In genomic region chr15:86067941-86068495, GRCm38 (mm10) we compare ENCODE assay signal across 10 mouse cellular contexts. TPM values are rescaled to one million over a fixed set of nuclear protein-coding genes. Genes with fewer than 3 reads are reported as not detected.
DNase-seq lines count a peak whose midpoint lies in the region; ATAC-seq and TF ChIP-seq lines count a peak whose summit lies in the region.
"Had no signal": no experiment of that assay in that cellular context is flagged by ENCODE, and none has a peak within 500 bp of the region (broad histone marks: within the 10 kb centered on the region; RNA-seq: fewer than 3 reads in every experiment).

No protein-coding gene starts in this region.

- no peak overlapping the region for H3K9ac ChIP-seq in hindbrain, embryonic 13.5 days
- no peak overlapping the region for H3K9ac ChIP-seq in hindbrain, embryonic 11.5 days (ENCODE audit: low read depth, low read length)

- no peak for TF ChIP-seq POLR2A in spleen, adult 2 months (IDR thresholded peaks at IDR 0.05; ENCODE audit: low read depth, low read length)

- peaks cover 5% of the 10 kb centered on the region; the same call in 1 of the 2 replicates for H3K36me3 ChIP-seq in hindbrain, embryonic 13.5 days
- H3K36me3 ChIP-seq in hindbrain, embryonic 11.5 days (ENCODE audit: control insufficient read depth, insufficient read depth, low read length): no peaks in the 10 kb centered on the region
- no peaks in the 10 kb centered on the region for H3K36me3 ChIP-seq in spleen, adult 2 months (ENCODE audit: control insufficient read depth, insufficient read depth, low read length)

- 91% methylated on average over 4 of the region's 4 CpGs for WGBS in hindbrain, embryonic 13.5 days
- WGBS in hindbrain, embryonic 11.5 days: 89% methylated on average over 4 of the region's 4 CpGs
- WGBS in spleen, adult 2 months: 74% methylated on average over 4 of the region's 4 CpGs

- ATAC-seq in cerebellum, adult (ENCODE audit: insufficient number of reproducible peaks, low FRiP score, low TSS enrichment): no peak
- no peak for ATAC-seq in hindbrain, embryonic 13.5 days (ENCODE audit: low FRiP score)
- ATAC-seq in hindbrain, embryonic 11.5 days (ENCODE audit: low FRiP score): no peak

- TF ChIP-seq CTCF in spleen, adult 2 months (IDR thresholded peaks at IDR 0.05; ENCODE audit: extremely low read depth, insufficient read depth, insufficient read length, insufficient replicate concordance): no peak

- no peaks in the 10 kb centered on the region for H3K27me3 ChIP-seq in hindbrain, embryonic 13.5 days
- no peaks in the 10 kb centered on the region for H3K27me3 ChIP-seq in hindbrain, embryonic 11.5 days (ENCODE audit: control insufficient read depth, insufficient read depth, low read length)
- H3K27me3 ChIP-seq in spleen, adult 2 months (ENCODE audit: control insufficient read depth, insufficient read depth, low read length): no peaks in the 10 kb centered on the region

- DNase-seq in cerebellum, adult 9-11 months: peak; percentile 53
- no peak for DNase-seq in hindbrain, embryonic 11.5 days (ENCODE audit: low spot score)
- DNase-seq in spleen, adult 2 months (ENCODE audit: low read depth in 1 of 2, low spot score in 2 of 2): no peak
- no peak for DNase-seq in spleen, postnatal 36 days (ENCODE audit: low spot score in 2 of 2)
- DNase-seq in right cerebral cortex, postnatal 10 days (ENCODE audit: low spot score in 2 of 2): no peak
- no peak for DNase-seq in frontal cortex, adult 2 months (ENCODE audit: extremely low spot score in 1 of 2, low spot score in 1 of 2)
- DNase-seq: cerebellum, adult 18-20 months had no signal

- H3K9me3 ChIP-seq in hindbrain, embryonic 13.5 days: no peaks in the 10 kb centered on the region
- H3K9me3 ChIP-seq in hindbrain, embryonic 11.5 days (ENCODE audit: control insufficient read depth, low read length): no peaks in the 10 kb centered on the region

- H3K27ac ChIP-seq in hindbrain, embryonic 13.5 days: 0 out of 2 replicates have a peak overlapping the region, but pooled peaks have one; percentile 8
- H3K27ac ChIP-seq in hindbrain, embryonic 11.5 days (ENCODE audit: low read depth, low read length): no peak overlapping the region
- peak overlapping the region; percentile 89 for H3K27ac ChIP-seq in spleen, adult 2 months (ENCODE audit: insufficient read depth, low read length)
- H3K27ac ChIP-seq: gastrocnemius, adult 2 months had no signal

- H3K4me1 ChIP-seq in hindbrain, embryonic 13.5 days (replicated peaks): peaks cover 72% of the 10 kb centered on the region
- peaks cover 2% of the 10 kb centered on the region for H3K4me1 ChIP-seq in hindbrain, embryonic 11.5 days (replicated peaks; ENCODE audit: control insufficient read depth, insufficient read depth, low read length)
- peaks cover 76% of the 10 kb centered on the region for H3K4me1 ChIP-seq in spleen, adult 2 months (ENCODE audit: control insufficient read depth, insufficient read depth, insufficient read length)

- no peak overlapping the region for H3K4me2 ChIP-seq in hindbrain, embryonic 13.5 days
- no peak overlapping the region for H3K4me2 ChIP-seq in hindbrain, embryonic 11.5 days (replicated peaks; ENCODE audit: low read depth, low read length)

- H3K4me3 ChIP-seq in hindbrain, embryonic 13.5 days: no peak overlapping the region
- no peak overlapping the region for H3K4me3 ChIP-seq in hindbrain, embryonic 11.5 days (ENCODE audit: low read depth, low read length)
- peak overlapping the region; percentile 33; the same call in 1 of the 2 replicates for H3K4me3 ChIP-seq in spleen, adult 2 months (ENCODE audit: extremely low read depth, insufficient read depth, insufficient read length)
- H3K4me3 ChIP-seq: gastrocnemius, adult 2 months had no signal

RNA-seq across cellular contexts. Expression of gene Gramd4, which starts 10.5 kb away (rescaled TPM):
- polyA plus RNA-seq in hindbrain, embryonic 13.5 days (2015; fragmentation: Nextera tagmentation; extraction: Ambion mirVana): 33.9 and 36.4 TPM in 2 replicates
- polyA plus RNA-seq in hindbrain, embryonic 11.5 days (2014; fragmentation: Nextera tagmentation; extraction: Ambion mirVana): 8.7 and 10.1 TPM in 2 replicates
- polyA plus RNA-seq in spleen, adult 2 months (2012; rRNA removed): 36.2 and 43.9 TPM in 2 replicates
- 32.2 and 39.5 TPM in 2 replicates for polyA plus RNA-seq in frontal cortex, adult 2 months (2012; rRNA removed)

RNA-seq across cellular contexts. Expression of gene Celsr1, which starts 34.4 kb away (rescaled TPM):
- polyA plus RNA-seq in hindbrain, embryonic 13.5 days (2015; fragmentation: Nextera tagmentation; extraction: Ambion mirVana): 1.6 and 1.8 TPM in 2 replicates
- polyA plus RNA-seq in hindbrain, embryonic 11.5 days (2014; fragmentation: Nextera tagmentation; extraction: Ambion mirVana): 4.6 and 5.1 TPM in 2 replicates
- polyA plus RNA-seq in spleen, adult 2 months (2012; rRNA removed): 7.4 and 7.9 TPM in 2 replicates
- 1.9 and 2.6 TPM in 2 replicates for polyA plus RNA-seq in frontal cortex, adult 2 months (2012; rRNA removed)
